Mouse (Mus musculus) ES-E14 (cell line): ENCODE results near the gene Dlgap1.

ENCODE experiments used
- MAFK ChIP-seq: IDR thresholded peaks from 2 replicates; pipeline ENCODE4 v1.6.1; 2014; ENCODE audit warnings: mild to moderate bottlenecking, low read depth, low read length, inconsistent platforms; ENCODE audit not compliant: insufficient read depth
- ZC3H11A ChIP-seq: IDR thresholded peaks from 2 replicates; pipeline ENCODE4 v1.6.1; 2012; ENCODE audit warnings: low read depth, mild to moderate bottlenecking, inconsistent platforms, low read length, borderline replicate concordance
- ZNF384 ChIP-seq: IDR thresholded peaks from 2 replicates; pipeline ENCODE4 v1.6.1; 2012; ENCODE audit warnings: low read depth, low read length, inconsistent platforms

- TF ChIP-seq ZC3H11A: no peak
- TF ChIP-seq MAFK: no peak
- no peak for TF ChIP-seq ZNF384
Measured at GRCm38 (mm10) chr17:70690598-70690997, 721.7 kb downstream of the Dlgap1 start.
